Mouse (Mus musculus) liver, embryonic 15.5 days (tissue): ENCODE measurements around the gene Mst1r. TPM values are rescaled to one million over a fixed set of nuclear protein-coding genes. Genes with fewer than 3 reads are reported as not detected.
A peak's percentile ranks its signal among the peaks of the same experiment; 100 is the strongest.

ENCODE experiments used
- ATAC-seq: fragments of 200-750 bp; cut with Nextera tagmentation; 2 replicates; pipeline ENCODE4 v1.8.0; 2017; ENCODE audit warnings: moderate number of reproducible peaks, mild to moderate bottlenecking, moderate library complexity; ENCODE audit not compliant: insufficient read depth
- H3K27ac ChIP-seq: fragments of 300-500 bp; sonication (generic); replicated peaks from 2 replicates; pipeline ENCODE4 v1.5.1; 2015; ENCODE audit warnings: mild to moderate bottlenecking, inconsistent platforms
- H3K27me3 ChIP-seq: fragments of 300-500 bp; sonication (generic); 2 replicates; pipeline ENCODE4 v1.6.1; 2015; ENCODE audit warnings: mild to moderate bottlenecking, inconsistent platforms
- H3K36me3 ChIP-seq: fragments of 300-500 bp; sonication (generic); replicated peaks from 2 replicates; pipeline ENCODE4 v1.6.1; 2015; ENCODE audit warnings: moderate library complexity, mild to moderate bottlenecking, inconsistent platforms
- H3K4me1 ChIP-seq: fragments of 300-500 bp; sonication (generic); replicated peaks from 2 replicates; pipeline ENCODE4 v1.6.1; 2015; ENCODE audit warnings: inconsistent platforms
- H3K4me2 ChIP-seq: fragments of 300-500 bp; sonication (generic); 2 replicates; pipeline ENCODE4 v1.6.1; 2015; ENCODE audit warnings: moderate library complexity, mild to moderate bottlenecking, inconsistent platforms
- H3K4me3 ChIP-seq: fragments of 300-500 bp; sonication (generic); replicated peaks from 2 replicates; pipeline ENCODE4 v1.5.1; 2015; ENCODE audit warnings: mild to moderate bottlenecking, inconsistent platforms
- H3K9ac ChIP-seq: fragments of 300-500 bp; sonication (generic); 2 replicates; pipeline ENCODE4 v1.6.1; 2015; ENCODE audit warnings: moderate library complexity, mild to moderate bottlenecking, inconsistent platforms
- H3K9me3 ChIP-seq: fragments of 300-500 bp; sonication (generic); replicated peaks from 2 replicates; pipeline ENCODE4 v1.6.1; 2016; ENCODE audit warnings: inconsistent platforms
- WGBS: fragments of 180-500 bp; shearing (Covaris S2); methylation state at CpG from one replicate; pipeline ENCODE4 v1.1.7; 2015; ENCODE audit warnings: mixed read lengths; ENCODE audit not compliant: insufficient replicate concordance; 5-methylcytosine and 5-hydroxymethylcytosine counted together
- polyA plus RNA-seq: library from polyadenylated mRNA; unstranded; fragments of >200 nt; fragmentation: Nextera tagmentation; extraction: Ambion mirVana; gene quantifications from 2 replicates; pipeline ENCODE4 v1.2.1, GENCODE M21; 2015

Gene Mst1r
- polyA plus RNA-seq, 1 experiment from 2014 or later, result 0.85 TPM

DNA sequence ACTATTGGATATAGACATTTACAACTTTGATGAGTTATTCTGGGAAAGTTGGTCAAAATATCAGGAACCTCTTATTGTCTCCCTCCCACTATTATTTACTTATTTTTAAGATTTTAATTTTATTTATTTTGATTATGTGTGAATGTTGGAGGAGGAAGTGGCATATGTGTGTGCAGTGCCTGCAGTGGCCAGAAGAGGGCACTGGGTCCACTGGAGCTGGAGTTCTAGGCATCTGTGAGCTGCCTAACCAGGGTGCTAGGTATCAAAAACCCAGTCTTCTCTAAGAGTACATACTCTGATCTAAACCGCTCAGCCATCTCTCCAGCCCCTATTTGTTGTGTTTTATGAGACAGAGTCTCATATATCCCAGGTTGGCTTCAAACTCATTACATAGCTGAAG, 15.7 kb upstream of the Mst1r start:
- Histone ChIP-seq H3K27ac (no peak overlapping the region), H3K9ac (no peak overlapping the region), H3K36me3 (no peaks in the 10 kb centered on the region), H3K27me3 (0 out of 2 replicates have a peak, but pooled peaks cover 8% of the 10 kb centered on the region), H3K4me2 (no peak overlapping the region), H3K9me3 (no peaks in the 10 kb centered on the region), H3K4me3 (no peak overlapping the region), H3K4me1 (peaks cover 19% of the 10 kb centered on the region)
- 89% methylated on average over 1 of the region's 1 CpGs for WGBS
- no peak for ATAC-seq

DNA sequence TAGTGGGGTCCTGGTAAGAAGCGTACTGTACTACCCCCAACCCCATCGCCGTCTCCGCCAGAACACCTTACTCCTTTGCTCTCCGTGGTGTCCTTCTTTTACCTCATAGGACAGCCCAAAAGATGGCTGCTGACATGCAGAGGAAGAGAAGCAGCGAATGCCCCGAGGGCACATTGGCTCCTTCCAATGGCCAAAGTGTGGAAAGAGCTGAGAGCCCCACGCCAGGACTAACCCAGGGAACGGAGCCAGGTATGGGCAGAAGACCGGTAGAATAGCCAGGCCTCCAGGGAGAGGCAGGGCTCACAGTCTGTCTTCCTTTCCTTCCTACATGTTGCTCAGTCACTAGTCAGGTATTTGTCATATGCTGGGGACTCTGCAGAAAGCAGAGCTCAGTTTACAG, 8.1 kb upstream of the Mst1r start:
- Histone ChIP-seq H3K4me3 (no peak overlapping the region), H3K4me2 (no peak overlapping the region), H3K9me3 (no peaks in the 10 kb centered on the region), H3K36me3 (0 out of 2 replicates have a peak, but pooled peaks cover 8% of the 10 kb centered on the region), H3K27ac (no peak overlapping the region), H3K27me3 (peaks cover 19% of the 10 kb centered on the region), H3K9ac (no peak overlapping the region), H3K4me1 (peaks cover 11% of the 10 kb centered on the region)
- ATAC-seq, result no peak
- 75% methylated on average over 10 of the region's 10 CpGs for WGBS

GRCm38 (mm10) chr9:107899855-107900254, 6.8 kb upstream of the Mst1r start:
- Histone ChIP-seq H3K4me2 (no peak overlapping the region), H3K27ac (no peak overlapping the region), H3K9me3 (no peaks in the 10 kb centered on the region), H3K27me3 (peaks cover 19% of the 10 kb centered on the region), H3K36me3 (0 out of 2 replicates have a peak, but pooled peaks cover 8% of the 10 kb centered on the region), H3K9ac (no peak overlapping the region), H3K4me3 (no peak overlapping the region), H3K4me1 (peaks cover 12% of the 10 kb centered on the region)
- 55% methylated on average over 12 of the region's 12 CpGs for WGBS
- no peak for ATAC-seq

DNA sequence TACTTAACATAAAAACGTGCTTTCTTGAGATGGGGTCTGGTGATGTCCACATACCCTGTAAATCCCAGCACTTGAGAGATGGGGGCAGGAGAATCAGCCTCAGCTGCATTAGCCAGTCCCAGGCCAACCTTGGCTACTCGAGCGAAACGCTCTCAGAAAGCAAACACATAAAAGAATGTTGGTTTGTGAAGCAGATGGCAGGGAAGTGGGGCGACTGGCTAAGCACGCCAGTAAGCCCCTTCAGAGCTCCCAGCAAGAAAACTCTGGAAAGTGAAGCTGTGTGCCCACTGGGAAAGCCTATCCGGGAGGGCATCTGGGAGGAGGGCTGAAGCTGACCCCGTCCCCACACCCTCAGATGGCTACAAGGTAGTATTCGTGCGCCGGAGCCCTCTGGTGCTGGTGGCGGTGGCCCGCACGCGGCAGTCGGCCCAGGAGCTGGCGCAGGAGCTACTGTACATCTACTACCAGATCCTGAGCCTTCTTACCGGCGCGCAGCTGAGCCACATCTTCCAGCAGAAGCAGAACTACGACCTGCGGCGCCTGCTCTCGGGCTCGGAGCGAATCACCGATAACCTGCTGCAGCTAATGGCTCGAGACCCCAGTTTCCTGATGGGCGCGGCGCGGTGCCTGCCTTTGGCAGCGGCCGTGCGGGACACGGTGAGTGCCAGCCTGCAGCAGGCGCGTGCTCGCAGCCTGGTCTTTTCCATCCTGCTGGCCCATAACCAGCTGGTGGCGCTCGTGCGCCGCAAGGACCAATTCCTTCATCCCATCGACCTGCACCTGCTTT, 5.6 kb upstream of the Mst1r start:
- Histone ChIP-seq H3K9ac (no peak overlapping the region), H3K36me3 (0 out of 2 replicates have a peak, but pooled peaks cover 8% of the 10 kb centered on the region), H3K4me2 (peak overlapping the region; percentile 56), H3K27ac (no peak overlapping the region), H3K4me1 (peaks cover 17% of the 10 kb centered on the region), H3K9me3 (no peaks in the 10 kb centered on the region), H3K4me3 (peak overlapping the region; percentile 17; the same call in 1 of the 2 replicates), H3K27me3 (peaks cover 23% of the 10 kb centered on the region)
- WGBS, result 18% methylated on average over 44 of the region's 44 CpGs
- no peak for ATAC-seq

DNA sequence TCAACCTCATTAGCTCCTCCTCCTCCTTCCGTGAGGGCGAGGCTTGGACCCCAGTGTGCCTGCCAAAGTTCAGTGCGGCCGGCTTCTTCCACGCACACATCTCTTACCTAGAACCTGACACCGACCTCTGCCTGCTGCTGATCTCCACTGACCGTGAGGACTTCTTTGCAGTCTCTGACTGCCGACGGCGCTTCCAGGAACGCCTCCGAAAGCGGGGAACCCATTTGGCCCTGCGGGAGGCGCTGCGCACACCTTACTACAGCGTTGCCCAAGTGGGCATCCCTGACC, 5.1 kb upstream of the Mst1r start:
- Histone ChIP-seq H3K9me3 (no peaks in the 10 kb centered on the region), H3K4me1 (peaks cover 23% of the 10 kb centered on the region), H3K27ac (no peak overlapping the region), H3K36me3 (0 out of 2 replicates have a peak, but pooled peaks cover 8% of the 10 kb centered on the region), H3K4me3 (no peak overlapping the region), H3K9ac (no peak overlapping the region), H3K4me2 (peak overlapping the region; percentile 56), H3K27me3 (peaks cover 25% of the 10 kb centered on the region)
- WGBS, result 38% methylated on average over 17 of the region's 17 CpGs
- no peak for ATAC-seq

- no peaks in the 10 kb centered on the region for H3K9me3 ChIP-seq
- H3K4me2 ChIP-seq, result no peak overlapping the region
- no peak overlapping the region for H3K4me3 ChIP-seq
- no peak overlapping the region for H3K9ac ChIP-seq
- peaks cover 39% of the 10 kb centered on the region for H3K27me3 ChIP-seq
- 4% methylated on average over 4 of the region's 4 CpGs for WGBS
- peaks cover 52% of the 10 kb centered on the region for H3K4me1 ChIP-seq
- 0 out of 2 replicates have a peak, but pooled peaks have one; percentile 43 for ATAC-seq
- 0 out of 2 replicates have a peak, but pooled peaks cover 8% of the 10 kb centered on the region for H3K36me3 ChIP-seq
- no peak overlapping the region for H3K27ac ChIP-seq
Measured at GRCm38 (mm10) chr9:107904726-107905125, 1.9 kb upstream of the Mst1r start.

DNA sequence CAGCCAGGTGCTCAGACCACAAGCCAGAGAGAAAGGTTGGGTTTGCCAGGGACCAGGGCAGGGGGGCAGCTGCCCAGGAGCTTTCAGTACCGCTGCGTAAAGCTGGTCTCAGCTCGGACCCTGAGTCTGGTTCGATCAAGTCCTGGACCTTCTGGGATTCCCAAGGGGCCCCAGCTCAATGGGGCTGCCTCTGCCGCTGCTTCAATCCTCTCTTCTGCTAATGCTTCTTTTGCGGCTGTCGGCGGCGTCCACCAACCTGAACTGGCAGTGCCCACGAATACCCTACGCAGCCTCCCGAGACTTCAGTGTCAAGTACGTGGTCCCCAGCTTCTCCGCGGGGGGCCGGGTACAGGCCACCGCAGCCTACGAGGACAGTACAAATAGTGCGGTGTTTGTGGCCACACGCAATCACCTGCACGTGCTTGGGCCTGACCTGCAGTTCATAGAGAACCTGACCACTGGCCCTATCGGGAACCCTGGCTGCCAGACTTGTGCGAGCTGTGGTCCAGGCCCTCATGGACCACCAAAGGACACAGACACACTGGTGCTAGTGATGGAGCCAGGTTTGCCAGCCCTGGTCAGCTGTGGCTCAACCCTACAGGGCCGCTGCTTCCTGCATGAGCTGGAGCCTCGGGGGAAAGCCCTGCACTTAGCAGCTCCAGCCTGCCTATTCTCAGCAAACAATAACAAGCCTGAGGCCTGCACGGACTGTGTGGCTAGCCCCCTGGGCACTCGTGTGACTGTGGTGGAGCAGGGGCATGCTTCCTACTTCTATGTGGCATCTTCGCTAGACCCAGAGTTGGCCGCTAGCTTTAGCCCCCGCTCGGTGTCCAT, 511 bp downstream of the Mst1r start:
- H3K9me3 ChIP-seq, result no peaks in the 10 kb centered on the region
- peak overlapping the region; percentile 48; the same call in 1 of the 2 replicates for H3K9ac ChIP-seq
- peak overlapping the region; percentile 75 for H3K4me2 ChIP-seq
- no peak overlapping the region; the same call in 1 of the 2 replicates for H3K27ac ChIP-seq
- peak overlapping the region; percentile 50 for H3K4me3 ChIP-seq
- WGBS, result 56% methylated on average over 31 of the region's 31 CpGs
- H3K36me3 ChIP-seq, result 0 out of 2 replicates have a peak, but pooled peaks cover 4% of the 10 kb centered on the region
- no peak for ATAC-seq
- peaks cover 23% of the 10 kb centered on the region for H3K27me3 ChIP-seq
- peaks cover 40% of the 10 kb centered on the region for H3K4me1 ChIP-seq

DNA sequence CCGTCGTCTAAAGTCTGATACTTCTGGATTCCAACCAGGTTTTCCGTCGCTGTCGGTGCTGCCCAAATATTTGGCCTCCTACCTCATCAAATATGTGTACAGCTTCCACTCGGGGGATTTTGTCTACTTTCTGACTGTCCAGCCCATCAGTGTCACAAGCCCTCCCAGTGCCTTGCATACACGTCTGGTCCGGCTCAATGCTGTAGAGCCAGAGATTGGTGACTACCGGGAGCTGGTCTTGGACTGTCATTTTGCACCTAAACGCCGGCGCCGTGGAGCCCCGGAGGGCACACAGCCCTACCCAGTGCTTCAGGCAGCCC, 1.1 kb downstream of the Mst1r start:
- H3K27ac ChIP-seq, result no peak overlapping the region
- WGBS, result 77% methylated on average over 14 of the region's 14 CpGs
- peaks cover 40% of the 10 kb centered on the region for H3K4me1 ChIP-seq
- H3K4me2 ChIP-seq, result peak overlapping the region; percentile 75
- no peak overlapping the region for H3K9ac ChIP-seq
- no peak for ATAC-seq
- peaks cover 23% of the 10 kb centered on the region for H3K27me3 ChIP-seq
- H3K9me3 ChIP-seq, result no peaks in the 10 kb centered on the region
- 0 out of 2 replicates have a peak, but pooled peaks cover 2% of the 10 kb centered on the region for H3K36me3 ChIP-seq
- H3K4me3 ChIP-seq, result no peak overlapping the region; the same call in 1 of the 2 replicates

DNA sequence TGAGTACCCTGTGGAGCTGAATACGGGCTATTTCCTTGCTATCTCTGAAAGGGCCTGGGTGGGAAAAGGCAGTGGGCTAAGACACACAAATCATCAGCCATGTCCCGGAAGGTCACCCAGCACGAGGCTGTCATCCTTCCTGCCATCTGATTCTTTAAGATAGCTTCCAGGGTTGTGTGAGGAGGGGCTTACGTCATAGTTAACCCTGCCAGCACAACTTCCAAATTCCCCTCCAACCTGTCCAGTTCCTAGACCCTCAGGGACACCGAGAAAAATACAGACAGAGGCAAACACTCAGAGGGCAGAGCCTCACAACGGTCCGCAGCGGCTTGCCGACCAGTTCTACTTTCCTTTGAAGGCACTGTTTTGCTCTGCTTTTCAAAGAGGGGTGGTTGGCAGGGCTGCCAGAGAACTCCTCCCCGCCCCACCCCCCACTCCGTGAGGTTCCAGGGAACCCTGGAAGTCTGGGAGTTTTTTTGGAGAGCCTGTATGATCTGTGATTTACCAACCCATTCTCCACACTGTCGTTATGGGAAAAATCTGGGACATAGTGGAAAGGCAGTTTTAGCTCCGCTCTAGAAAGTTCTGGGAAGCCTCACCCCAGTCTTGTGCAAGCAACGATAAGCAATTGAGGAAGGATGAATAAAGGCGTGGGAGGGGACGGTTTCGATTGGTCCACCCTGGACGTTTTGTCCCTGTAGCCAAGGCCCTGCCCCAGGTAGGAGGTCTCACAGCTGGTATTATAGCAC, 1.9 kb downstream of the Mst1r start:
- ATAC-seq, result no peak
- Histone ChIP-seq H3K4me3 (no peak overlapping the region), H3K4me1 (peaks cover 40% of the 10 kb centered on the region), H3K27me3 (peaks cover 28% of the 10 kb centered on the region), H3K9ac (no peak overlapping the region), H3K27ac (no peak overlapping the region), H3K36me3 (no peaks in the 10 kb centered on the region), H3K4me2 (peak overlapping the region; percentile 34), H3K9me3 (no peaks in the 10 kb centered on the region)
- WGBS, result 33% methylated on average over 18 of the region's 18 CpGs

DNA sequence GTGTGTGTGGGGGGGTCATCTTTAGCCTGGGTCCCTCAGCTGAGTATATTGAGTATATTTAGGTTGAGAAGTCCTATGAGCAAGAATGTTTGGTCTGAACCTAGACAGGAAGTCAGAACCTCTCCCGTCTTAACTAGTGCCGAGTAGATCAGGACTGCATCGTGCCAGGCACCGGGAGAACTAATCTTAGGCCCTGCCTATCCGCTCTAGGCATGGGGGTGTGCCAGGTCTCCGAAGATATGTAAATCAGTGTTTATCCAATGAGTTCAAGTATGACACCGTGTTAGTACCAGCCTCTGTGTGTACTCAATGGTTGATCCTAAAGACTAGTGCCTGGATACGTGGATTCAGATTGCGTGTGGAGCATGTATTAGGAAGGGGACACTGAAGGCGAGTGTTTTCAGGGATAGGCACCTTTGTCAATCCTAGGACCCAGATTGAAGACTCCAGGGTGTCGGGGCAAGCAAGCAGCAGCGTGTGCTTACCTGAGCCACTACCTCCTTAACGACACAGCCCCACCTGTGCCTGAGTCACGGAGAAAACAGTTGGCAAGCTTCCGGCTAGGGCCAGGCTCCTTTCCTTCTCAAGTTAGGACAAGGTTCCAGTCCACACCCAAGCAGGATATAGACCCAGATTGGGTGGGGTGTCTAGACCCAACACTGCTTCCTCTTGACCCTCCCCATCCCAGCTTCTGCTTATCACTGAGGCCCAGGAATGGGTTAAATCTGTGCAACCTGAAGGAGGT, 3.5 kb downstream of the Mst1r start:
- Histone ChIP-seq H3K4me3 (no peak overlapping the region), H3K27ac (no peak overlapping the region), H3K36me3 (no peaks in the 10 kb centered on the region), H3K4me2 (no peak overlapping the region), H3K9me3 (no peaks in the 10 kb centered on the region), H3K4me1 (peaks cover 38% of the 10 kb centered on the region), H3K27me3 (peaks cover 36% of the 10 kb centered on the region), H3K9ac (no peak overlapping the region)
- 76% methylated on average over 15 of the region's 15 CpGs for WGBS
- no peak for ATAC-seq
